Mouse (Mus musculus) adrenal gland, postnatal 36 days (tissue): ENCODE measurements at regions not wholly inside any gene's neighbourhood (a gene's known extent, or its start where the extent isn't known, plus 50 kb on each side); places are given as distances from the start of the nearest gene placed in this dataset.

Source experiments
- DNase-seq, 2 experiments: peaks; one replicate each; pipeline ENCODE4 v3.0.0; 2021; ENCODE audit warnings: mixed read lengths in 1 of 2

GRCm38 (mm10) chr7:67429008-67429873 is 56.6 kb upstream of the Mef2a start:
- DNase-seq = no peak

- DNase-seq = no peak
Observed at GRCm38 (mm10) chr7:67428388-67428787, 55.7 kb upstream of the Mef2a start.

- no peak for DNase-seq
Observed at GRCm38 (mm10) chr7:67426076-67426475, 53.4 kb upstream of the Mef2a start.

- DNase-seq = no peak
Observed at GRCm38 (mm10) chr7:67425581-67425980, 52.9 kb upstream of the Mef2a start.

GRCm38 (mm10) chr7:67424810-67425485 is 52.3 kb upstream of the Mef2a start:
- DNase-seq = peak in 1 of 2 experiments; percentile 28
